Mouse (Mus musculus) adrenal gland, adult 18-20 months (tissue): Measurements from ENCODE around the gene Atp6v1e2. TPM values are rescaled to one million over a fixed set of nuclear protein-coding genes. Genes with fewer than 3 reads are reported as not detected.
A peak's percentile ranks its signal among the peaks of the same experiment; 100 is the strongest.

Experiments
- DNase-seq, 2 experiments: peaks; one replicate each; pipeline ENCODE4 v3.0.0; 2021 to 2022; ENCODE audit warnings: low spot score in 2 of 2
- long read RNA-seq, 2 experiments: library from polyadenylated mRNA; stranded (forward); transcript quantifications; one replicate each; pipeline ENCODE4 v2.0.0; 2021
- total RNA-seq, 2 experiments: library from RNA; stranded (reverse); gene quantifications; 1 replicate in 1 of 2; 2 replicates in 1 of 2; pipeline ENCODE4 v1.2.3; 2021

Atp6v1e2 gene
- not detected for total RNA-seq
- long read RNA-seq, experiment 1, result 0 reads
- long read RNA-seq, experiment 2, result 0 reads

- no peak for DNase-seq
Observed at GRCm38 (mm10) chr17:86947840-86948796, at the start of gene Atp6v1e2. Gene Atp6v1e2, minus strand, starts transcription at chr17:86947897.

- DNase-seq, result no peak
Observed at GRCm38 (mm10) chr17:86997323-86997722, 49.6 kb upstream of the Atp6v1e2 start.

GRCm38 (mm10) chr17:86991306-86991705 is 43.6 kb upstream of the Atp6v1e2 start:
- DNase-seq, result no peak

DNA sequence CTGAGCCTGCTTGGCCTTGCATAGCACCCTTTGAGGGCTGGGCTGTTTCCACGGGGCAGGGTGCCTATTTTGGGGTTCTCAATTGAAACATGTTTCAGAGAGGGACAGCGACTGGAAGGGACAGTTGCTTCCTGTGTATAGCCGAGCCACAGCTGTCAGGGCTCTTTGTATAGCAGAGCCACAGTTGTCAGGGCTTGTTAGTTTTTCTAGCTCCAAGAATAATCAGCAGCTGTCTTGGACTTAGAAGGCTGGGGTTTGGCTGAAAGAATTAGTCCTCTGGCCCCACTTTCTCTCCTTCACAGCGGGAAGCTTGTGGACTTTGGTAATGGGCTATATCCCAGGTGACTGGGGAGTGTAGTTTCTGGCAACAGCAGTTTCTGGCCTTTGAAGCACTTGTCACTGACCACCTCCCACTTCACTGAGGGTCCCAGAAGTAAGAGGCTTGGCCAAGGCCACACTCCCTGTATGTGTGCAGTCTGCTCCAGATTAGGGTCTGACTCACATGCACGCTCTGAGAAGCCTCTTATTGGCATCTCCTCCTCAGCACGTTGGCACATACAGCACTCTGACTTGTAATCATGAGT is 41.0 kb upstream of the Atp6v1e2 start:
- DNase-seq, result no peak

DNA sequence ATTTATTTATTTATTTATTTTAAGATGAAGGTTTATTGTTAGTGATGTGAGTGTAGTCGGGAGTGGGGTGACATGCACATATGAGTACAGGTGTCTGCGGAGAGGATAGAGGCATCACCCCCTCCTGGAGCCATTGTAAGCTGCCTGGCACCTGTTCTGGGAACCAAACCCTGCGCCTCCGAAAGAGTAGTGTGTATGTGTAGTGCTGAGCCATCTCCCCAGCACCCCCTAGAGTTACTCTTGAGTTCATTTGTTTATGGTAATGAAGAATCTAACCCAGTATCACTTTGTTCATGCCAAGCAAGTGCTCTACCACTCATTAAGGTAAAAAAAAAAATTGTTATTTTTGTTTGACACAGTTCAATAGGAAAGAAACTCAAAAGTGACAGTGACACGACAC is 40.5 kb upstream of the Atp6v1e2 start:
- no peak for DNase-seq

GRCm38 (mm10) chr17:86986449-86987138 is 38.9 kb upstream of the Atp6v1e2 start:
- DNase-seq, result no peak

GRCm38 (mm10) chr17:86982497-86982896 is 34.8 kb upstream of the Atp6v1e2 start:
- DNase-seq, result peak in 1 of 2 experiments; percentile 17

GRCm38 (mm10) chr17:86981701-86982100 is 34.0 kb upstream of the Atp6v1e2 start:
- no peak for DNase-seq

DNA sequence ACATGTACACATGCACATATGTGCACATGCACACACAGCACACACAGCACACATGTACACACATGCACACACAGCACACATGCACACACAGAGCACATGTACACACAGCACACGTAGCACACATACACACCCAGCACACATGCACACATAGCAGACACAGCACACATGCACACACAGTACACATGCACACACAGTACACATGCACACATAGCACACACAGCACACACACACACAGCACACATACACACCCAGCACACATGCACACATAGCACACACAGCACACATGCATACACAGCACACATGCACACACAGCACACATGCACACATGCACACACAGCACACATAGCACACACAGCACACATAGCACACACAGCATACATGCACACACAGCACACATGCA is 33.5 kb upstream of the Atp6v1e2 start:
- no peak for DNase-seq

DNA sequence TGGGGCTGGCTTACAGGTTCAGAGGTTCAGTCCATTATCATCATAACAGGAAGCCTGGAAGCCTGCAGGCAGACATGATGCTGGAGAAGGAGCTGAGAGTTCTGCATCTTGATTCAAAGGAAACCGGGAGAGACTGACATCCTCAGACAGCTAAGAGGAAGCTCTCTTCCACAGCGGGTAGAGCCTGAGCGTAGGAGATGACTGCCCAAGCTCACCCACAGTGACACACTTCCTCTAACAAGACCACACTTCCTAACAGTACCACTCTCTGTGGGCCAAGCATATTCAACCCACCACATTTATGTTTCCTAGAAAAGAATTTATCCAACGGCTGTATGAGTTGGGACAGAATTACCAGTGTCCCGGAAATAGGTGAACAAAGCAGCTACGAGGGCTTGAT is 30.8 kb upstream of the Atp6v1e2 start:
- DNase-seq, result peak in 1 of 2 experiments; percentile 19

GRCm38 (mm10) chr17:86976387-86976786 is 28.7 kb upstream of the Atp6v1e2 start:
- no peak for DNase-seq

GRCm38 (mm10) chr17:86973097-86973496 is 25.4 kb upstream of the Atp6v1e2 start:
- DNase-seq, result no peak

DNA sequence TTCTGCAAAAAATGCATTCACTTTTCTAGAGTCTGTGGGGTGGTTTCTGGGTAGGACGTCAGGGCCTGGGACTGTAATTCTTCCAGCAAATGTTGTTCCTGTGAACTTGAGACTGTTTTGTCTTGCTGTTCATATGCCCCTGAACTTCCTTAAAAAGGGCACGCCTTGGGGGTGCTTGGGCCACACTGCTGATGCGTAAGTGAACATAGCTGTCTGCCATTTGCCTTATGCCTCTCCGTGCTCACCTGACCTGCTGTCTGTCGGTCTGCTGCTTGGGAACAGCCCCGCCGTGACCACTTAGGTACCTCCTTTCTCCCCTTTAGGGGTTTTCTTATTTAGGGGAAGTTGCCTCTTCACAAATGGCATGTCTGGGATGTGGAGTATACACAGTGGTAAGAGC is 24.2 kb upstream of the Atp6v1e2 start:
- no peak for DNase-seq

GRCm38 (mm10) chr17:86971036-86971435 is 23.3 kb upstream of the Atp6v1e2 start:
- DNase-seq, result no peak

DNA sequence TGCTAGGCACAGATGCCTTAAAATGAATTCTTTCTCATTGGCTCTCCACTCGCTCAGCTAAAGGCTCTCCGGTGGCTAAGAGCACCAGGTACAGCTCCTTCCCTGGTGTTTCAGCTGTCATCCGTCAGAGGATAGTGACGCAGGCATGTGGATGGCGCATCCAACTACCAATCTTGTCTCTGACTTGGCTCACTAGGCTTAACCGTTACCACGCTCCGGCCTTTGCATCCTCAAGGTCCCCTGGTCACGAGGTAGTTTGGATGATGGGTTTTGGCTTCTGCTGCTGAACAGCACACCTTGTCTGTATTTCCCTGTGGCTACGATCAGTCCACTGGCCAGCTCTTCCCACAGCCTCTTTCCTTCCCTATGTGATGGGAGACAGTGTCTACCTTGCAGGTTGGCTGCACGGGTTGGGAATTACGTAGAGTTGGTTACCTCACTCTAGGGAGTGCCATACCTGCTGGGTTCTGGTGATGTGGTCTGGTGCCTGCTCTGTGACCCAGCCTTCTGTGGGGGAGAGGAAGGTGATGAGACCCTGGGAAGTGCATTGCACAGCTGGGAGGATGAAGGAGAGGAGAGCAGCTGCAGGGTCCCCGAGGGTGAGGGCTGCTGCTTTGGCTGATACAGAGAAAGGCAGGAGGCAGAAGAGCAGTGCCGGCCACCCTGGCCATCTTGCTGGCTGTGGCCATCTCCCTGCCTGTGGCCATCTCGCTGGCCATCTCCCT is 22.5 kb upstream of the Atp6v1e2 start:
- DNase-seq, result no peak

- DNase-seq, result no peak
Observed at GRCm38 (mm10) chr17:86969582-86969981, 21.9 kb upstream of the Atp6v1e2 start.

DNA sequence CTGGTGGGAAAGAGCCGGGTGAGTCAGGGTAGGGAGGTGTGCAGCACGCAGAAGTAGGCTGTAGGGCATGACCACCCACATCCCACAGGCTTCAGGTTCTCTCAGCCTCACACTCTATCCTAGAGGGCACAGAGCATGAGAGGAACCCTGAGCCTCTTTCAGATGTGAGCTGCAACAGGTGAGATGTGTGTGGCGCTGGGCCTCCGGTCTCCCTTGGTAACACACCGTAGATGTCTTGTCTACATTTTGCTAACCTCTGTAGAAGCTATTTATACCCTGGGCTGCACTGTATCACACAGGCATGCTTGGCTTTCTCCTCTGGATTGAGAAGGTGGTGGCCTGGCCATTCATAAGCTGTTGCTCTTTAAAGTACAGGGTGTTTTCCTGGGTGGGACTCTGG is 20.9 kb upstream of the Atp6v1e2 start:
- no peak for DNase-seq

GRCm38 (mm10) chr17:86967536-86968525 is 20.1 kb upstream of the Atp6v1e2 start:
- peak in 1 of 2 experiments; percentile 22 for DNase-seq

DNA sequence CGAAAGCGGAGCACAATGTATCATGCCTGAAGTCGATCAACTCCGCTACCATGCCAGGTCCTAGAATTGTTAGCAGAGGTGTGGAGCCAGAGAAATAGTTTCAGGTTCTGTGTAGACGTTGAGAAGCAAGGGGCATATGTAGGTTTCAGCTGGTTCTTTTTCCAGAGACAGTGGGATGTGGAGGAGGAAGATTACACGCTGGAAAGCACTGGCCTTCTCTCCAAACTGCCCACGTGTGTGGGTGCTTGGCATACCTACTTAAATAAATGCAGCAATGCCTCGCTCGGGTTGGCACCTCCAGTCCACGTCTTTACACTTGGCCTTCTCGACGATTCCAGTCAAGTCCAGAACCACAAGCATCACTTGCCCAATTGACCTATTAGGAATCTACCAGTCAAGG is 19.4 kb upstream of the Atp6v1e2 start:
- no peak for DNase-seq

DNA sequence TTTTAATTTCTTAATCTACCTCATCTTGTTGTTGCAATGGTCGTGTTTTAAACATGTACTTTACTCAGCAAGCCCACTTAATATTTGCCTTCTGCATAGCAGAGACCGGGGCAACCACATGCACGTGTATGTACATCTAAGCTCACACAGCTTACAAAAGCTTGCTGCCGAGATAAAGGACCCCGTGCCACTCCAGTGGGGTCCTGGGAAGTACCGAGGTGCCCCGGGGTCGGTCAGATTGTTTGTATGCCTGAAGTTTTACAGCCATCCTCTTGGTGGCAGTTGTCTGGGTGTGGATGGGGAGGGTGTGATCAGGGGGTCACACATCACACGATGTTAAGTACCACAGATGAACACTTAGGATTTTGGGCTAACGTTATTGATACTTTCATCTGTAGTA is 18.3 kb upstream of the Atp6v1e2 start:
- no peak for DNase-seq
